ENCODE assay signal across 9 mouse cellular contexts in the genomic region with DNA sequence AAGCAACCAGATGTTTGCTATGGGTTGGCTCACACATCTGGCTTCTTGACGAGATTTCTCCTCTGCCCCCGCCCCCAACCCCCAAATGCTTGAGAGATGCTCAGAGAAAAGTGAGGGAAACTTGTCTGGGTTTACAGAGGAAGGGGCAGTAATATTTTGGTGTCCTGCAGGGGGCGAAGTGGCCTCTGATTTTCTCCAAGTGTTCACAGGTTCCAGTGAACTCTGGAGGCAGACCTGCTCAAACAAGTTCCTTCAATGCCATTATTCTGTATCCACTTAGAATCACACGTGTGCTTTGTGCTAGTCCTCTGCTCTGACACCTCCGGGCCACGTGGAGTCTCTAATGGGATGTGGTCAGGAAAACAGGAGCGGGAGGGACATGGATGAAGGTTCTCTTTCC. TPM values are rescaled to one million over a fixed set of nuclear protein-coding genes. Genes with fewer than 3 reads are reported as not detected.
DNase-seq lines count a peak whose midpoint lies in the region; ATAC-seq lines count a peak whose summit lies in the region.
"Had no signal": no experiment of that assay in that cellular context is flagged by ENCODE, and none has a peak within 500 bp of the region (broad histone marks: within the 10 kb centered on the region; RNA-seq: fewer than 3 reads in every experiment).

No protein-coding gene starts in this region.

- H3K9me3 ChIP-seq in heart, embryonic 11.5 days (replicated peaks; ENCODE audit: control insufficient read depth, low read length), result peaks cover 2% of the 10 kb centered on the region; the same call in 1 of the 2 replicates
- no peaks in the 10 kb centered on the region for H3K9me3 ChIP-seq in embryonic facial prominence, embryonic 13.5 days
- H3K9me3 ChIP-seq: hindbrain, embryonic 15.5 days had no signal

- H3K4me2 ChIP-seq in heart, embryonic 11.5 days, result no peak overlapping the region
- no peak overlapping the region for H3K4me2 ChIP-seq in embryonic facial prominence, embryonic 13.5 days
- H3K4me2 ChIP-seq: hindbrain, embryonic 15.5 days had no signal

- WGBS in heart, embryonic 11.5 days (ENCODE audit: insufficient replicate concordance), result 30% methylated on average over 7 of the region's 7 CpGs
- WGBS in embryonic facial prominence, embryonic 13.5 days, result 20% methylated on average over 7 of the region's 7 CpGs

- DNase-seq in heart, adult 11 months, result peak; percentile 95
- peak; percentile 36 to 57 for DNase-seq in urinary bladder, adult 18-20 months (ENCODE audit: low spot score in 2 of 2)
- no peak for DNase-seq in urinary bladder, postnatal 10 days (ENCODE audit: low spot score)
- DNase-seq in kidney, postnatal 10 days, result peak; percentile 84
- DNase-seq in mesoderm, embryonic 11.5 days (ENCODE audit: low read depth, low spot score), result peak; percentile 68
- peak; percentile 61 to 62 for DNase-seq in urinary bladder, postnatal 36 days (ENCODE audit: low spot score in 2 of 2)

- peaks cover 28% of the 10 kb centered on the region for H3K27me3 ChIP-seq in heart, embryonic 11.5 days (ENCODE audit: control insufficient read depth, insufficient read depth, low read length)
- H3K27me3 ChIP-seq in embryonic facial prominence, embryonic 13.5 days, result peaks cover 38% of the 10 kb centered on the region

- H3K4me1 ChIP-seq in heart, embryonic 11.5 days (ENCODE audit: control insufficient read depth, insufficient read depth, low read length), result peaks cover 16% of the 10 kb centered on the region
- H3K4me1 ChIP-seq in embryonic facial prominence, embryonic 13.5 days, result peaks cover 38% of the 10 kb centered on the region

- no peak for ATAC-seq in heart, embryonic 11.5 days (replicated peaks; ENCODE audit: insufficient number of reproducible peaks, low FRiP score, low TSS enrichment)
- ATAC-seq in embryonic facial prominence, embryonic 13.5 days (ENCODE audit: insufficient number of reproducible peaks, insufficient read depth, low FRiP score, low TSS enrichment, low read depth), result 0 out of 2 replicates have a peak, but pooled peaks have one; percentile 2

- H3K36me3 ChIP-seq in heart, embryonic 11.5 days (ENCODE audit: control insufficient read depth, insufficient read depth, low read length), result no peaks in the 10 kb centered on the region
- H3K36me3 ChIP-seq in embryonic facial prominence, embryonic 13.5 days, result no peaks in the 10 kb centered on the region
- H3K36me3 ChIP-seq: hindbrain, embryonic 15.5 days had no signal

- H3K27ac ChIP-seq in heart, embryonic 11.5 days (ENCODE audit: low read depth, low read length), result no peak overlapping the region
- no peak overlapping the region for H3K27ac ChIP-seq in embryonic facial prominence, embryonic 13.5 days
- H3K27ac ChIP-seq: hindbrain, embryonic 15.5 days had no signal

- no peak overlapping the region for H3K4me3 ChIP-seq in heart, embryonic 11.5 days (ENCODE audit: low read depth, low read length)
- no peak overlapping the region for H3K4me3 ChIP-seq in embryonic facial prominence, embryonic 13.5 days
- H3K4me3 ChIP-seq: hindbrain, embryonic 15.5 days had no signal

- H3K9ac ChIP-seq in heart, embryonic 11.5 days (ENCODE audit: low read depth, low read length), result no peak overlapping the region
- no peak overlapping the region for H3K9ac ChIP-seq in embryonic facial prominence, embryonic 13.5 days
- H3K9ac ChIP-seq: hindbrain, embryonic 15.5 days had no signal

RNA-seq across cellular contexts. Expression of a gene that starts 2.3 kb away (rescaled TPM):
- polyA plus RNA-seq in heart, embryonic 11.5 days (2014; fragmentation: Nextera tagmentation; extraction: Ambion mirVana), result 2.6 and 3.1 TPM in 2 replicates
- polyA plus RNA-seq in embryonic facial prominence, embryonic 13.5 days (2015; fragmentation: Nextera tagmentation; extraction: Ambion mirVana), result 3.7 and 4.3 TPM in 2 replicates
